Mouse (Mus musculus) limb, embryonic 12.5 days (tissue): Measurements from ENCODE around the gene Esam. TPM values are rescaled to one million over a fixed set of nuclear protein-coding genes. Genes with fewer than 3 reads are reported as not detected.

ENCODE experiments used
- polyA plus RNA-seq: library from polyadenylated mRNA; unstranded; fragments of >200 nt; fragmentation: Nextera tagmentation; extraction: Ambion mirVana; gene quantifications from 2 replicates; pipeline ENCODE4 v1.2.1, GENCODE M21; 2016

Gene Esam
- polyA plus RNA-seq, 1 experiment from 2014 or later: 26.8 TPM

Other genes with a start within 250 kb of the Esam start
- 8.1 and 8.5 TPM in 2 replicates for gene Ccdc15, start 179.6 kb upstream of the Esam start, polyA plus RNA-seq
- gene Hepacam, start 160.7 kb upstream of the Esam start, polyA plus RNA-seq: 0.06 TPM in 1 of 2 replicates, not detected in the other
- gene Robo4, start 126.2 kb upstream of the Esam start, polyA plus RNA-seq: 8.4 and 10.3 TPM in 2 replicates
- 0.10 TPM in 1 of 2 replicates, not detected in the other for gene Robo3, start 94.8 kb upstream of the Esam start, polyA plus RNA-seq
- 40.4 and 45.0 TPM in 2 replicates for gene Msantd2, start 38.8 kb upstream of the Esam start, polyA plus RNA-seq
- 0.95 and 1.6 TPM in 2 replicates for gene Vsig2, start 11.2 kb downstream of the Esam start, polyA plus RNA-seq
- 5.1 and 6.1 TPM in 2 replicates for gene Nrgn, start 24.8 kb downstream of the Esam start, polyA plus RNA-seq
- gene Siae, start 27.6 kb downstream of the Esam start, polyA plus RNA-seq: 4.5 and 5.0 TPM in 2 replicates
- gene Spa17, start 85.6 kb downstream of the Esam start, polyA plus RNA-seq: 6.0 and 6.1 TPM in 2 replicates
- 138 and 145 TPM in 2 replicates for gene Tbrg1, start 129.2 kb downstream of the Esam start, polyA plus RNA-seq
- gene Panx3, start 141.2 kb downstream of the Esam start, polyA plus RNA-seq: 0.61 and 4.9 TPM in 2 replicates
- not detected in 2 replicates for gene Olfr160, start 188.2 kb downstream of the Esam start, polyA plus RNA-seq
- gene Olfr874, start 217.0 kb downstream of the Esam start, polyA plus RNA-seq: not detected in 2 replicates
- not detected in 2 replicates for gene Olfr875, start 243.8 kb downstream of the Esam start, polyA plus RNA-seq